Mouse (Mus musculus): ENCODE measurements around the gene Gpr155. TPM values are rescaled to one million over a fixed set of nuclear protein-coding genes. Genes with fewer than 3 reads are reported as not detected.

Gene Gpr155
- 6.3 and 9.9 TPM in 2 replicates for polyA plus RNA-seq (2012; rRNA removed)

DNA sequence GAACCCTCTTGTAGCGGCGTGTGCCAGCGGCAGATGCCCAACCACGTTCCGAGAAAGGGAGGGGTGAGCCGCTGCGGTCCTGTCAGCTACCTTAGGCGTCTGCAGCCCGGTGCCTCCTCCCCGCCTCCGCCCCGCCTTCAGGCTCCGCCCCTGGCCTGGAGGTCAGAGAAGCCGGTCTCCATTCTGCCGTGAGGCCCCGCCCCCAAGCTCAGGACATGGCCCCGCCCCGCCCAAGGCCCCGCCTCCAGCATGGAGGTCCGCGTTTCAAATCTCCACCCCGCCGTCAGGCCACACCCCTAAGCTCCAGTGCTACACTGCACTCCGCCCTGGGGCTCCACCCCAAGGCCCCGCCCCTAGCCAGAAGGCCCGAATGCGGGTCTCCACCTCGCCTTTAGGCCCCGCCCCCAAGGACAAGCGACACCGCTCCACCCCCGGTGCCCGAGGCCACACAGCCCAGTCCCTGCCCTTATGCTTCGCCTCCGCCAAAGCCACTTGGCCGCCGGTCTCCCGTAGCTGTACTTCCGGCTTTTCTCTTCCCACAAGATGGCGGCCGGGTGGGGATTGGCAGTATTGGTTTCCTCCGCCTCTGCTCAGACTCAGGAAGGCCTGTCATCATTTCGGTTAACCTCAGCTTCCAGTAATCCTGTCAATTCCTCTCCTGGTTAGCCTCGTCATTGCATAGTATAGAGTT lies at the start of gene Gpr155:
TSS of gene Gpr155 (minus strand) at position 217 of the 691 bp plus-strand sequence.
- peak within 1 kb of the TSS; percentile 92 for H3K4me3 ChIP-seq (ENCODE audit: low read depth, low read length)
- peak within 1 kb of the TSS; percentile 73 for H3K27ac ChIP-seq (ENCODE audit: insufficient read depth, low read depth, low read length)
- H3K4me1 ChIP-seq (ENCODE audit: control insufficient read depth, insufficient read depth, insufficient read length, low read length), result peaks cover 5% of the 10 kb centered on the region
- WGBS, result 1% methylated on average over 42 of the region's 44 CpGs
- TF ChIP-seq CTCF (IDR thresholded peaks at IDR 0.05; ENCODE audit: extremely low read depth, insufficient read length, insufficient replicate concordance, low read depth, low read length) (no peak), POLR2A (IDR thresholded peaks at IDR 0.05; ENCODE audit: low read depth, low read length) (peak; percentile 80; the same call in 1 of the 2 replicates)
- no peaks in the 10 kb centered on the region for H3K27me3 ChIP-seq (ENCODE audit: control insufficient read depth, insufficient read depth, low read length)
- peaks cover 4% of the 10 kb centered on the region for H3K36me3 ChIP-seq (ENCODE audit: control insufficient read depth, insufficient read depth, low read length)

DNA sequence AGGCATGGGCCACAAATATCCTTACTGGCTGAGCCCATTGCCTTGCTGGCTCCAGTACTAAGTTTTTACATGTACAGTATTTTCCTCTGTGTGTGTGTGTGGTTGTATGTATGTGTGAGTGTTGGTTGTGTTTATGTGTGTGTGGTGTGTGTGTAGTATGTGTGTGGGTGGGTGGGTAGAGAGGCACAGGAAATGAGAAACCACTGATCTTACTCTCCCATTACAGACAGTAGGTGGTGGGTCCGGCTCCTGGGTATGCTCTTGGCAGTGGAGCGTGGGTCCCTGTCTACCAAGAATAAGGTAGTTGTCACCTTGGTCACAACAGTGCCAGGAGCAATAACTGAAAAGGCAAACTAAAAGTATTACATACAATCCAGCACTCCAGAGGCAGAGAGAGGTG lies 49.5 kb upstream of the Gpr155 start:
- Histone ChIP-seq H3K4me3 (ENCODE audit: low read depth, low read length) (no peak overlapping the region), H3K36me3 (ENCODE audit: control insufficient read depth, insufficient read depth, low read length) (peaks cover 67% of the 10 kb centered on the region), H3K27ac (ENCODE audit: insufficient read depth, low read depth, low read length) (no peak overlapping the region), H3K4me1 (ENCODE audit: control insufficient read depth, insufficient read depth, insufficient read length, low read length) (no peaks in the 10 kb centered on the region), H3K27me3 (ENCODE audit: control insufficient read depth, insufficient read depth, low read length) (no peaks in the 10 kb centered on the region)
- TF ChIP-seq POLR2A (IDR thresholded peaks at IDR 0.05; ENCODE audit: low read depth, low read length) (no peak), CTCF (IDR thresholded peaks at IDR 0.05; ENCODE audit: extremely low read depth, insufficient read length, insufficient replicate concordance, low read depth, low read length) (no peak)
- WGBS, result 94% methylated on average over 2 of the region's 2 CpGs

DNA sequence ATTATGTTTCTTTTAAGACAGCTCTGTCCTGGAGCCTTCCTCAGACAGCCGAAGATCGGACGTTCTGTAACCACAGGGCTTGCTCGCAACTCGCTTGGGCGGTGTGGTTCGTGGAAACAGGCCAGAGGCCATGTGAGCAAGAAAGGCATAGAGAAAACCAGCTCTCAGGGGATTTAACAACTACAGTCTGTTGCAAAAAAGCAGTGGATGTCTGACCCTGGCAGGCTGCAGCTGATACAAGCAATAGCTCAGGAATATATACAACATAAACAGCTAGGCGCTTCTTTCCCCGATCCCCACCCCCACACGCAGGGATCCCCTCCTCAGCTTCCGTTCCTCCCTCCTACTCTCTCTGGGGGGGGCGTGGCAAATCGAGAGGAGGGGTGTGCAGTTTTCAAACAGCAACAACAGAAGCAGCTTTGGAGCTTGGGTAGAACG lies 45.6 kb upstream of the Gpr155 start:
- H3K27ac ChIP-seq (ENCODE audit: insufficient read depth, low read depth, low read length), result 0 out of 2 replicates have a peak overlapping the region, but pooled peaks have one; percentile 3
- H3K4me3 ChIP-seq (ENCODE audit: low read depth, low read length), result no peak overlapping the region
- peaks cover 41% of the 10 kb centered on the region for H3K36me3 ChIP-seq (ENCODE audit: control insufficient read depth, insufficient read depth, low read length)
- H3K27me3 ChIP-seq (ENCODE audit: control insufficient read depth, insufficient read depth, low read length), result no peaks in the 10 kb centered on the region
- 71% methylated on average over 14 of the region's 14 CpGs for WGBS
- no peak for TF ChIP-seq POLR2A (IDR thresholded peaks at IDR 0.05; ENCODE audit: low read depth, low read length)
- no peak for TF ChIP-seq CTCF (IDR thresholded peaks at IDR 0.05; ENCODE audit: extremely low read depth, insufficient read length, insufficient replicate concordance, low read depth, low read length)
- H3K4me1 ChIP-seq (ENCODE audit: control insufficient read depth, insufficient read depth, insufficient read length, low read length), result no peaks in the 10 kb centered on the region

DNA sequence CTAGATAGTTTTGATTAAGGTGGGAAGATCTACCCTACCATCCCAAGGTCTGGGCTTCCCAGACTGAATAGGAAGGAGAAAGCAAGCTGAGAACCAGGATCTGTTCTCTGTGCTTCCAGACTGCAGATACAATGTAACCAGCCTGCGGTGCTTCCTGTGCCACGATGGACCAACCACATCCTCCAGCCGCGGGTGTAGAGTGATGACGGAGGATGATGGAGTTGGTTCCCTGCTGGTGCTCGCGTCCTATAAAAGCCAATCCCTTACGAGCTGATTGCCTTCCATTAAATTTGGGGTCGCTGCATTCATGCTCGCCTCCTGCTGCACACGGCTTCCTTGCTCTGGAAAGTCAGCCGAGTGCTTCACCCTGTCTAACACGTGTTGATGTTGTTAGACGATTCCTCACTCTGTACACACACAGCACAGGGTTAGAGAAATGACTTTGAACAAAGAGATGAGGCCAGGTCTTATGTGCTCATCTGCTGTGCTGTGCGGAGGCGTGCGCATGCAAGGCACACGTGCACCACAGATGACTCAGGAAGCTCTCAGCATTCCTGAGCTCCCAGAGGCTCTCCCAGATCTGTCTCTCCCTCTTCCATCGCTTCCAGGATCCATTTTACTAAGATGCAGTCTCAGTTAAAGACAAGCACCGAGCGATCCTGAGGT lies 42.6 kb upstream of the Gpr155 start:
- no peaks in the 10 kb centered on the region for H3K27me3 ChIP-seq (ENCODE audit: control insufficient read depth, insufficient read depth, low read length)
- no peaks in the 10 kb centered on the region for H3K4me1 ChIP-seq (ENCODE audit: control insufficient read depth, insufficient read depth, insufficient read length, low read length)
- 70% methylated on average over 21 of the region's 21 CpGs for WGBS
- H3K27ac ChIP-seq (ENCODE audit: insufficient read depth, low read depth, low read length), result no peak overlapping the region
- H3K4me3 ChIP-seq (ENCODE audit: low read depth, low read length), result no peak overlapping the region
- no peak for TF ChIP-seq CTCF (IDR thresholded peaks at IDR 0.05; ENCODE audit: extremely low read depth, insufficient read length, insufficient replicate concordance, low read depth, low read length)
- no peak for TF ChIP-seq POLR2A (IDR thresholded peaks at IDR 0.05; ENCODE audit: low read depth, low read length)
- H3K36me3 ChIP-seq (ENCODE audit: control insufficient read depth, insufficient read depth, low read length), result peaks cover 16% of the 10 kb centered on the region

DNA sequence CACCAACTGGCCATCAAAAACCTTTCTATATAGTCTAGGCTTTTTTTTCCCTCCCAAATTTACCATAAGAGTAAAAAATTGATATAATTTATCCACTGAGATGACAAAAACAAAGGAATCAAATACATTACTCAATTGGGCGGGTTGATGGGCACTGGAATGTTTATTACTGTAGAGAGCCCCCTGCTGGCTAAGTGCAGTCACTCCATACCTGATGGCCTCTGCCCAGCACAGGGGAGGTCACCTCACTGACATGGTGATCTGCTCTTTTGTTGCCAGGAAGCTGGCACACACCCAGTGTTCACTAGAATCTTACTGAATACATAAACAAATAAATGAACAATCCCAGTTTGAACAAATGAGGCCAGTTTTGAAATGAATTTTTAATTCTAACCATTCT lies 40.9 kb upstream of the Gpr155 start:
- peaks cover 7% of the 10 kb centered on the region for H3K36me3 ChIP-seq (ENCODE audit: control insufficient read depth, insufficient read depth, low read length)
- H3K4me1 ChIP-seq (ENCODE audit: control insufficient read depth, insufficient read depth, insufficient read length, low read length), result no peaks in the 10 kb centered on the region
- TF ChIP-seq POLR2A (IDR thresholded peaks at IDR 0.05; ENCODE audit: low read depth, low read length) (no peak), CTCF (IDR thresholded peaks at IDR 0.05; ENCODE audit: extremely low read depth, insufficient read length, insufficient replicate concordance, low read depth, low read length) (peak; percentile 75; the same call in 1 of the 2 replicates)
- H3K27ac ChIP-seq (ENCODE audit: insufficient read depth, low read depth, low read length), result no peak overlapping the region
- no peak overlapping the region for H3K4me3 ChIP-seq (ENCODE audit: low read depth, low read length)
- WGBS, result 16% methylated on average over 1 of the region's 1 CpGs
- H3K27me3 ChIP-seq (ENCODE audit: control insufficient read depth, insufficient read depth, low read length), result no peaks in the 10 kb centered on the region

DNA sequence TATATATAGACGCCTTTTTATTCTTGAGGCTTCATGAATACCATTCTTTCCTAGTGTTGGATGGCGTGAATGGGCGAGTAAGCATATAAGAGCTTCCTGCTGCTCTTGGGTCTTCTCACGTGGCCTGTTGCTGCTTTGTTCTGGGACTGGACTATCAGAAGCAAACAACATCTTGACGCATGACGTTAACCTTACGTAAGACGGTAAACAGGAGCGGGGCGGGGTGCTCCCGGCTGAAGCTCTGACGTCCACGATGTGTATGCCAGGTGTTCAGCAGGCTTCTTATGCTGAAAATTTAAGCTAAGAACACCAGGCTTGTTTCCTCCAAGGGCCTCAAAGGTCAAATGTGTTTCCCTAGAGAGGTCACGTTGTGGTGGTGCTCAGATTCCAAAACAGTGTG lies 39.5 kb upstream of the Gpr155 start:
- H3K4me3 ChIP-seq (ENCODE audit: low read depth, low read length), result no peak overlapping the region
- H3K27ac ChIP-seq (ENCODE audit: insufficient read depth, low read depth, low read length), result no peak overlapping the region

DNA sequence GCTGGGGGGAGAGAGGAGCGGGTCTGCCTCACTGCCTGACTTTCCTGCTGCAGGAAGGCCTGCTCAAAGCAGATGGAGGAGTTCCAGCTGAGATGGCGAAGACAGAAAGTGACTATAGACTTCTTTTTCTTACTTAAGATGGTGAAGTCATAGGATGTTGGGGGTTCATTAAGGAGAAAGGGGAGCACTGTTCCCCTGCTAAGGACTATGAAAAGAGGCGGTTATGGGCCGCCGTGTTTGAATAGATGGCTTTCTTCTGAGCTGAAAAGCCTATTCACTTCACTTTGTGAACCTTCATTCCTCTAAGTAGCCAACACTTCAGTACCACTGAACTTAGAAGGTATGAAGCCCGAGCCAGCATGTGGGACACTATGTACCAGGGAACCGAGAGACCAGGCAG lies 33.4 kb upstream of the Gpr155 start:
- WGBS, result 77% methylated on average over 7 of the region's 7 CpGs
- Histone ChIP-seq H3K27me3 (ENCODE audit: control insufficient read depth, insufficient read depth, low read length) (no peaks in the 10 kb centered on the region), H3K27ac (ENCODE audit: insufficient read depth, low read depth, low read length) (no peak overlapping the region), H3K4me1 (ENCODE audit: control insufficient read depth, insufficient read depth, insufficient read length, low read length) (peaks cover 2% of the 10 kb centered on the region; the same call in 1 of the 2 replicates), H3K36me3 (ENCODE audit: control insufficient read depth, insufficient read depth, low read length) (no peaks in the 10 kb centered on the region), H3K4me3 (ENCODE audit: low read depth, low read length) (no peak overlapping the region)
- no peak for TF ChIP-seq POLR2A (IDR thresholded peaks at IDR 0.05; ENCODE audit: low read depth, low read length)
- TF ChIP-seq CTCF (IDR thresholded peaks at IDR 0.05; ENCODE audit: extremely low read depth, insufficient read length, insufficient replicate concordance, low read depth, low read length), result no peak

More for the DNA sequence above, 39.5 kb upstream of the Gpr155 start:
- Histone ChIP-seq H3K36me3 (ENCODE audit: control insufficient read depth, insufficient read depth, low read length) (no peaks in the 10 kb centered on the region), H3K4me1 (ENCODE audit: control insufficient read depth, insufficient read depth, insufficient read length, low read length) (no peaks in the 10 kb centered on the region), H3K27me3 (ENCODE audit: control insufficient read depth, insufficient read depth, low read length) (no peaks in the 10 kb centered on the region)
- TF ChIP-seq POLR2A (IDR thresholded peaks at IDR 0.05; ENCODE audit: low read depth, low read length) (no peak), CTCF (IDR thresholded peaks at IDR 0.05; ENCODE audit: extremely low read depth, insufficient read length, insufficient replicate concordance, low read depth, low read length) (no peak)
- 45% methylated on average over 14 of the region's 14 CpGs for WGBS

Measured in small intestine, adult 2 months (tissue).